Mouse (Mus musculus): Measurements from ENCODE around the gene Gm20388.

The Gm20388 gene

DNA sequence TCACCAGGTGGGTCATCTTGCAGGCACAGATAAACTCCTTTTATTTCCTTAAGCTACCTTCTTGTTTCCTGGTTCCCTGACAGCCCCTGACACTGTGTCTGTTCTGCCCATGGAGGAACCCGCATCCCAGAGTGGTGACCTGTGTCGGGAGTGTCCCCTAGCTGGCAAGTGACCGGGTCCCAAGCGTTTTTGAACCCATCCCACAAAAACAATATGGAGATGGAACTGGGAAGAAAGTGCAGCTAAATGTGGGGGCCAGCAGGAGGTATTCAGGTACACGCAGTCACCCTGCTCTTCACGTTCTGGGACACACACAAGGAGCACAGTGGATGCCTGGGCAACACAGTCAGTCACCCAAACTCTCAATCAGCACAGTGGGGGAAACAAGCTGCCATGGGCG, 2035.7 kb downstream of the Gm20388 start:
- DNase-seq: no peak

DNA sequence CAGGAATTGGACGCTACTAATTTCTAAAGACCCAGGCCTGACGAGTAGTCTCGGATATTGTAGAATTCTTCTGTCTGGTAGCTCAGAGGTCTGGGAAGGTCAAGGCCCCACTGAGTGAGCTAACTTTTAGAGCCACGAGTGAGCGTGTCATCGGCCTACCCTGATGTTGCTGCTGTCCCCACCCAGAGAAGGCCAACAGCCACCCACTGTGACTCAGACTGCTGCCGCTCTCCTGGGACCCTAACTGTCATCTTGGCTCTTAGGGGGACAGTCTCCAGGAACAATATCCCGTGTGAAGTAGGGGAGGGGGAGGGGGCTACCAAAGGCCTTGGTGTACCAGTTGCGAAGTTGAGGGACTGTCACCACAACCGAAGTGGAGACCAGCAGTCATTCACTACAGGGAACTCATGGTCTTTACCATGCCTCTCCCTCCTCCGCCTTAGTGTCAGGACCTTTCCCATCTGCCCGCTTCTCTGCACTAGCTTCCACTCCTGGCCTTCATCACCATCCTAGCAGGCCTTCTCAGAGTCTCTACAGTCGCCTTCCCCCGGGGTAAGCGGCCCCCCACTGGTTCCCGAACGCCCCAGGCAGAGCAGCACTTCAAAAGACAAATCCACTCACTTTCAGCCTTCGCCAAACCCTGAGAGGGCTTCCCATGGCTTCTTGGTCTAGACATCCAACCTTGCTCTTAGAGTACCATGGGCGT, 2036.6 kb downstream of the Gm20388 start:
- peak; percentile 18 for DNase-seq

DNA sequence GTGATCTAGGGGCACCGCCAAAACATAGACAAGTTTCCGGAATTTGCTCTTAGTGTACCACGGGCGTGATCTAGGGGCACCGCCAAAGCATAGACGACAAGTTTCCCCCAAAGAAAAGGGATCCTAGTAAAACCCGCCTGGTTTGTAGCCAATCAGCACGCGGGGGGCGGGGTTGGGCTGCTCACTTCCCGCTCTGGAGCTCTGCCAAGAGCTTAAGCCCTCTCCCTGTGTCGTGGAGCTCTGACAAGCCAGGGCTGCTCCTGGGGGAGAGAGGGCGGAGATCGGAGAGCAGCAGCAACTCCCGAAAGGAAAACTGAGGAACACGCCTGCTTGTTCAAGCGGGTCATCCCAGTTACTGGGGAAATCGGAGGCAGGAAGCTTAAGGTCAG, 2037.1 kb downstream of the Gm20388 start:
- DNase-seq: peak; percentile 97

DNA sequence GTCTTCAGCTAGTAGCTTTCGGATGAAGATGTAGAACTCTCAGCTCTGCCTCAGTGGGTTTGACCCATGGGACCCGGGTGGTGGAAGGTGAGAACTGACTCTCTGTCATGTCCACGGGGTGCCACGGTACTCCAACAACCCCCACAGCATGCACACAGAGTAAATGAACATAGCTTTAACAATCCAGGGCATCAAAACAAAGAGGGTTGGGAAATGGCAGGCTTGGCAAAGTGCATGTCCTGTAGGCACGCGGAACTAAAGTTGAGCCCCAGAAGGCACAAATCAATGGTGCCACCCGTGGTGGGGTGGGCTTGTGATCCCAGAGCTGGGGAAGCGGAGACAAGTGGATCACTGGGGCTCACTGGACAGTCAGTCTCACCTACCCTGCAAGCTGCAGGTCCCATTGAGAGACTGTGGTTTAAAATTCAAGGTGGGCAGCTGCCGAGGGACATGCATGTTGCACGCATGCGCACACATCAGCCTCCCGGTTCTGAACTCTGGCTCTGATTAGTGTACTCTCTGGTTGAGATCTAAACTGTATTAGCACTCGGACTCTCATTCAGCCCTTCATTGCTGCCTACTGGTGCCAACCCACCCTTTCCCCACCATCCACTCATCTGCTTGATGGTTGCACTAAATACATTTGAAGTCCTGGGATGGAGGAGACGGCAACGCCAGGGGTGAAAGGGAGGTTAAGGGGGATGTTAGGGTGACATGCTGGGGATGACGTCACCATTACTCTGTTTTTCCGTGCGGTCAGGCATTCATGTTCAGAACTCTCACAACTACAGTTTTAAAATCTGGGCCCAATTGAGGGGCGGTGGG, 2037.9 kb downstream of the Gm20388 start:
- peak; percentile 33 for DNase-seq

DNA sequence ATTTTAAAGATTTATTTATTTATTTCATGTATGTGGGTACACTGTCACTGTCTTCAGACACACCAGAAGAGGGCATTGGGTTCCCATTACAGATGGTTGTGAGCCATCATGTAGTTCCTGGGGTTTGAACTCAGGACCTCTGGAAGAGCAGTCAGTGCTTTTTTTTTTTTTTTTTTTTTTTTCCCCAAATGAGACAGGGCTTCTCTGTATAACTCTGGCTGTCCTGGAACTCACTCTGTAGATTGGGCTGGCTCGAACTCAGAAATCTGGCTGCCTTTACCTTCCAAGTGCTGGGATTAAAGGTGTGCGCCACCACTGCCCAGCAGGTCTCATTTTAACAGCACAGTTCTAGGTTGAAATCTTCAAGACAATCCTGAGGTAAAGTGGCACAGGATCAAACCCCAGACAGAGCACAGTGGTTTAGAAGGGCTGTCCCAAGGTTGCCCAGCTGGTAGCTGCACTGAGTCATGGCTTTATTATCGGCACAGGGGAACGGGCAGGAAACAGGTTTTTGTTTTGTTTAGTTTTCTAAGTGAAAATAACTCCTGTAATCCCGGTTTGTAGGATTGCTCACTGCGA, 2038.7 kb downstream of the Gm20388 start, which contains the start of gene Banp:
Banp (plus strand) TSS at position 529 of the 579 bp plus-strand sequence.
- DNase-seq: no peak

DNA sequence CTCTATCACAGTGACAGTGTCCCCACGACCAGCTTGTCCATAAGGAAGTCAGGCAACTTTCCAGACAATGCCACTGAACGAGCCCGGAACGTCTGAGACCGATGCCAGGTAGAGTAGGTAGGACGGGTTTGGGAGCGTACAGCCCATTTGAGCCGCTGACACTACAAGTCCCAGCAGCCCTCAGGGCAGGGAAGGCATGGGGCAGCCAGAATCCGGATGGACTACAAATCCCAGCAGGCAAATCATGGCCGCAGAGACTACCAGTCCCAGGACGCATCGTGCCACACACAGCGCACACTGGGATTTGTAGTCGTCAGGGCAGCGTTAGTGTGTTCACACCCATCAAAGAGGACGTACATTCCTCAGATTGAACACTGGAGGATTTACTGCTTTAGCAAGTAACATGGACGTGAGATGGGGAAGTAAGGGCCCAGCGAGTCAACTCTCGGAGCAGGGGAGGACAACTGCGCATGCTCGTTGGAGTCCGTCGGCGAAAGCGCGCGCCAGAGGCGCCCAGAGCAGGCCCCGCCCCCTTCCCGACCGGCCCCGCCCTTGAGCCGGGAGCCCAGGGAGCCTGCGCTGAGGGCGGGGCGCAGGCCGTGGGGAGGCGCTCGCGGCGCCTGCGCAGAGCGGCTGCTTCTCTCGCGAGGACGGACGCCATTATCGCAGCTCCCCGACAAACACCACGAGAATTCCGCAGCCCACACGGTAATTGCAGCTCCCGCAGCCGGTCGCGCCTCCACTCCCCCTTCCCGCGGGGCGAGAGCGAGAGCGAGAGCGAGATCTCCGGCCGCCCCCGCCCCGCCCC, 2039.5 kb downstream of the Gm20388 start:
- peak; percentile 98 for DNase-seq

DNA sequence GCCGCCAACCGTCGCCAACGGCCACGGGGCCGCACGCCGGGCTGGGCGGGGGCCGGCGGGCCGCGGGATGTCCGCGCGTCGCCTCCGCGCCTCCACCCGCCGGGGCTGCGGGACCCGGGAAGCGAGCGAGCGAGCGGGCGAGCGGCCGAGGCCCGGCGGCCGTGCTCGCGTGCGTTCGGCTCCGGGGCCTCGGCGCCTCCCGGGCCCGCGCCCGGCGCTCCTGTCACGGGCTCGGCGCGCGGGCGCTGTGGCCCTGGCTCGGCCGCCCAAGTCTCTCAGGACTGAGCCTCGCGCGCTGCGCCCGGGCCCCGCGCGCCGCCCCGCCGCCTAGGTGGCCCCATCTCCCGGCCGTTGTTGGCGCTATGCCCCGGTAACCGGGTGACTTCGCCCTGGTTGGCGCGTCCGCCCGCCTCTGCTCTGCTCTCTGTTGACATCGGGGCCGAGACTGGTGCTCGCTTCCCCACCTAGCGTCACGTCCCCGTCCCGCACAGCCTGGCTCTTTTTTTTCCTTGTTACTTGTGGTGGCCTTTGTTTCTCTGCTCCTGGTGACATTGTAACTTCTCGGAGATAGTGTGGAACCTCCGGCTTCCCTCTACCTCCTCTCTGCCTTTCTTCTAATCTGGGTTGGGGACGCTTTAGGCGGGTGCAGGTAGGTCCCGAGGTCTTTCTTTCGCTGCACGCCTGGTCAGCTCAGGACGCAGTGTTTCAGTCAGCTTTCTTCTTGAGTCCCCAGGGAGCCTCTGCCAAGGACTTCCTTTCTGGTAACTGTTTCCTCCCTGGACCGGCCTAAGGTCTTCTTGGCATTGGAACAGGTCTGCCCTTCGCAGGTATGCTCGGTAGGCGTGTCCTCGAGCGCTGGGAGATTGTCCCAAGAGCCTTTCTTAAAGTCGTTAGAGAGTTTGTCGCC, 2040.4 kb downstream of the Gm20388 start:
- DNase-seq: peak; percentile 81

DNA sequence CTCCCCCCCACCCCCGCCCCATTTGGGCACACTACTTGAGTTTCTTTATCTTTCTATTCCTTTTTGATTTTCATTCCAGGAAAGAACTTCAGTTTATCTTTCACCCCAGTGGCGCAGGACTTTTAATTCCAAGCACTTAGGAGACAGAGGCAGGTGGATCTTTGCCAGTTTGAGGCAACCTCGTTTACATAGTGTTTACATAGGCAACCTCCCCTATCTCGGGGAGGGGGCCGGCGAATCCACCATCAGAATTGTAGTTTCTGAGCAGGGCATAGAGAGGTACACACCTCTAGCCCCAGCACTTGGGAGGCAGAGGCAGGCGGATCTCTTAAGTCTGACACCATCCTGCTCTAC, 2041.0 kb downstream of the Gm20388 start:
- peak; percentile 41 for DNase-seq

DNA sequence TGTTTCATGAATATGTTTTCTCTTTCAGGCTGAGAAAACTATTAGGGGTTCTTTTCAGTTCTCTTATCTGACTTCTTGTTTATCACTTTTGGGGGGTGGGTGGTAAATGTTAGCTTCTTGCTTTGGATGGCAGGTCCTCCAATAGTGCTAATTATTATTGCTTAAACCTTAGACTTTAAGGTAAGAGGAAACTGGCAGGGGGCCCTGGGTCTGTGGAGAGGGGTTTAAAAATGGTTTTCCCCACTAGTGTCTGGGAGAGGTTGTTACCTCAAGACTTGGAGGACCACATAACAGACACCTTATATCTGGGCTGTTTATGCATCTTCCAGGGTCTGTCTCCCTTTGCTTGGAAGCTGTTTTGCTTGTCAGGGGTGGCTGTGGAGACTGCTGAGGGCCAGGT, 2041.5 kb downstream of the Gm20388 start:
- DNase-seq: no peak

DNA sequence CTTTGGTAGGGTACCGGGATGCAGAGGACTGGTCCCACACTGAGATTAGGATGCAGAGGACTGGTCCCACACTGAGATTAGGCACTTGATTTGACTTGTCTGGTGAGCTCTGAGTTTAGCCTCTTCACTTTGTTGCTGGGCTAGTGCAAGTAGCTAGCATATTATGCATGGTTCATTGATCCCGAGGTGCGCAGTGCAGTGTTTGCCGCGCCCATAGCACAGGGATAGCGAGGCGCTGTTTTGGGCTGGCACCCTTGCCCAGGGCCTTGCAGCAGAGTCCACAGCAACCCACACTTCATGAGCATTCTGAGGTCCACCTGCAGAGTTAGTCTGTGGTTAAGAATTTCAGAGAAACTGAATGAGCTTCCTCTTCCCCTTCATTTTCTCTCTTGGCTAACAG, 2042.2 kb downstream of the Gm20388 start:
- no peak for DNase-seq

DNA sequence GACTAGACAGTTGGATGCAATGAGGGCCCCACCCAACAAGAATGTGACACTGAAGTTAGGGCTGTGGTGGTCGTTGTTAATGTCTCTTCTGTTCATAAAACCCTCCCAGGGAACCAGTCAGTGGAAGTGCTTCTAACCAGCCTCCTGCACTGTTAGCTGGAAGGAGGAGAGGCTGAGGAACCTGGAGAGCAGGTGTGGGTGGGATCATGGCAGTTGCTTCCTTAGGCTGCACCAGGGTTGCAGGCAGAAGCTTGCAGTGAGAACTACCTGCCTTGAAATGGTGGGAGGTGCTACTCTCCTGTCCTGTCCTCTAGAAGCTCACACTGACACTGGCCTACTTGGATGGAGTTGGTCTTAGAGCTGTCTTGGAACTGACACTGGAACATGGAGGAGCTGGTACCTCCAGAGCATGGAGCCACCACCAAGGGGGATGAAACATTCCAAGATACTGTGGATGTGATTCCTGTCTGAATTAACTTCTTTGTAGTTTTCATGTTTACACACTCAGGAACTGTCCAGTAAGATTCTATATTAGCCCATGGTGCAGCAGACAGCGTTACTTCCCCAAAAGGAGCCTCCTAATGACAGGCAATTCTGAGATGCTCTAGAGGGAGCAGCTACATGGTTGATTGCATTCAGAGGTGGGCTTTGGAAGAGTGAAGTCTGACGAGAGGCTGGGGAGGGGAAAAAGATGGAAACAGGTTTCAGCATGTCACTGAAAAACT, 2043.3 kb downstream of the Gm20388 start:
- DNase-seq: no peak

DNA sequence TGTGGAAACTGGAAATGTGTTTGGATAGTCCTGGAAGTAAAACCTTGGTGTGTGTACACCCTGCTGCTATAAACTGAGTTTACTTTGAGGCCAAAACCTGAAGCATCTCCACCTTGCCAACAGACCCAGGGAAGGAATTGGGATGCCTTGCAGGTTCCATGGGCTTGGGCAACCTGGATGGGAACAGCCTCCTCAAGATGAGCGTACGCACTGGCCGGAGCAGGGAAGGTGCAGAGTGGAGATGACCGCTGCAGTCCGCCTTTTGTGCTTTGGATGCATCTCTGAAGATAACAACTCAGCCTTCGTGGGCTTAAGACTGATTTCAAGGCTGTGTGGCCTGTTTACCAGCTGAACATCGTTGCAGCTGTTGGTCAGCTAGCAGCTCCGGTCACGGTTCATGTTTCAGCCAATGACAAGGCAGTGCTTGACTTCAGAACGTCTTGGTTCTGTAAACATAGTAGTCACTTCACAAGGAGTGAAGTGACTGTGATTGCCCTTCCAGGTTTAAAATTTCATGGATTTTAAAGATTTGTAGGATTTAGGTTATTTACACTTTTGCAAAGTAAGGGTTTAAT, 2044.4 kb downstream of the Gm20388 start:
- DNase-seq: no peak

DNA sequence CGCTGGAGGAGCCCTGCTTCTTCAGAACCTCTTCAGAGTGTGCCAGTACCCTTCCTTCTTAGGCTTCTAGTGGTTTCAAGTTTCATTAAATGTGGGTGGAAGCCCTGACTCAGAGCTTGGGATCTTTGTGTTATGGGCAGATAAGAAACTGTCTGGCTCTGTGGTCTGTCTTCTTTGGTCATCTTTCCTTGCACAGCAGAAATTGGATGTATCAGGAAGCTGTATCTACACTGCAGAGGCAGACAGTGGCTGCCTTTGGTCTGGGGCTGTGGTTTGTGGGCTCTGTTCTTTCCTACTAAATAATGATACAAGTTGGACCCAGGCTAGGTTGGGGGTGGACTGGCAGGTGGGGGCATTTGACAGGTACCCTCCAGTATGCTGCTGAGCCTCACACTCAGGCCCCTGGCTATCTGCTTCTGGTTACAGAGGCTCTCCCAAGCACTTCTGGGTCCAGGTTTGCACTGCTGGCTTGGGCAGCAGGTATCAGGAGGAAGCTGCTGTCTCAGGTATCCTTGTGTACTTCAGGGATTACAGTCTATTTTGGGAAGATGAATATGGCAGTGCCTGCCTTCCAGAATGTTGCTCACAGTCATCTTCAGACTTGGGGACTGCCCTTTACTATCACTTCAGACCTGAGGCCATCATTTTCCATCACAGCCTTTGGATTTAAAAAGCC, 2045.3 kb downstream of the Gm20388 start:
- no peak for DNase-seq

DNA sequence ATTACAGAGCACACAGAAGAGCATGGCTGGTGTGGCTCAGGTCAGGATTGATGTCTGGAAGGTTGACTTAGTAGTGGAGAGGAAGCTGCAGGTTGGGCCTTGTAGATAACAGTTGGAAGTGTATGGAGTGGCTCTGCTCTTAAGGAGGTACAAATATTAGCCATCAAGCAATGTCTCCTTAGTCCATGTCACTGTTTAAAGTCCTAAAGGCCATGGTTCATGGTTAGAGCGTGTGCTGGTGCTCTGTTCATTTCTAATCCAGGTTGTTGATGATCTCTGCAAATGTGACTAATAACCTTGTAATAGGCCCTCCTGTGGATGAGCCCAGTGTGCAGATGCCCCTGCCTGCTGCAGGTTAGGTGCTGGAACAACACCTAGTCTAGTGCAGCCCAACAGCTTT, 2047.8 kb downstream of the Gm20388 start:
- DNase-seq: no peak

DNA sequence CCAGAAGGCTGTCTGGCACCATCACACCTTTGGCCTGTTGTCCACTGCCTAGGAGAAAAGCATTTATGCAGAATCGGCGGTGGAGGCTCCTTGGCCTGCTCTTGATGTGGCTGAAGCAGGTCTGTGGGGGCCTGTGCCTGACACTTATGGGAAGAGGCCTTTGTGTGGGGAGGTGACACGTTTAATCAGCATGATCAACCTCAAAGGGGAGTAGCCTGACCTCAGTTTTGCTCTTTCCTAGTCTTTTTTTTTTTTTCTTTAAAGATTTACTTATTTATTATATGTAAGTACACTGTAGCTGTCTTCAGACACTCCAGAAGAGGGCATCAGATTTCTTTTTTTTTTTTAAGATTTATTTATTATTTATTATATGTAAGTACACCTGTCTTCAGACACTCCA, 2052.3 kb downstream of the Gm20388 start:
- no peak for DNase-seq

DNA sequence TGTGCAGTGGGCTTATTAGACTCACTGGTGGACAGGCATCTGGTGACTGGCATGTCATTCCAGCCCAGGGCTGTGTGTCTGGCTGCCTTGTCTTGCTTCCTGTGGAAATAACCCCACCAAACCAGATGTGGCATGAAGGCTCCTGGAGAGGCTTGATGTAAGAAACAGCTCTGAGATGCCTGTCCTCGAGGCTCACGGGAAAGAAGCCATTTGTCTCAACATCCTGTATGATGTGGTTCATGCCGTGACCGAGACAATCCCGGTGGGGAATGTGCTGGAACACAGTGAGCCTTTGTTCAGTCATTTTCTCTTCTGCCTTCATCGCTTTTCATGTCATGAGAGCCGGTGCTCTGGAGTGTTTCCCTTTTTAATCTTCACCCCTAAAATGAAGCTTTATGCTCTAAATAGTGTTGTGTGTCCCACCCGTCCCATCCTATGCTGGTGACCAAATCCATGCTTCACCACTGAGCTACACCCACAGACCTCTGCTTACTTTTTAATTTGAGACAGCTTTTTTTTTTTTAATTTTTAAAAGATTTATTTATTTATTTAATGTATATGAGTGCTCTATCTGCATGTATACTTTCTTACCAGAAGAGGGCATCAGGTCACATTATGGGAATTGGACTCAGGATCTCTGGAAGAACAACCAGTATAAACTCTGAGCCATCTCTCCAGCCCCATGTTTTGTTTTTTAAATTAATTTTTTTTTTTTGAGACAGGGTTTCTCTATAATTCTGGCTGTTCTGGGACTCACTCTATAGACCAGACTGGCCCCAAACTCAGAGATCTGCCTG, 2054.3 kb downstream of the Gm20388 start:
- no peak for DNase-seq

DNA sequence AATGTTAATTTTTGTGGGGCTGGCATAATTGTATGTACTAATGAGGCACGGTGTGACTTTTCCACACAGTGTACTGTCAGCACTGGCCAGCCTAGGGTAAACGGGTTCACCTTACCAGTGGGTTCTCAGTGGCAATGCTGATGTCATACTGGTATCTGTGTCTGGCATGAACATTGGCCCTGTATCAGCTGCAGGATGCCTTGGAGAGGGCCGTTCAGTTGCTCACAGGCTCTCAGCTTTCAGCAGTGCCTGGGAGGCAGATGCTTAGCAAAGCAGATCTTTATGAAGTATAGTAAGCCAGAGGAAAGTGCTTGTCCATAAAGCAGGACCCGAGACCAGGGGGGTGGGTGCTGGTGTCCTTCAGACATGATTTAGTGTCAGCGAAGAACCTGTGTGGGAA, 2055.5 kb downstream of the Gm20388 start:
- no peak for DNase-seq

DNA sequence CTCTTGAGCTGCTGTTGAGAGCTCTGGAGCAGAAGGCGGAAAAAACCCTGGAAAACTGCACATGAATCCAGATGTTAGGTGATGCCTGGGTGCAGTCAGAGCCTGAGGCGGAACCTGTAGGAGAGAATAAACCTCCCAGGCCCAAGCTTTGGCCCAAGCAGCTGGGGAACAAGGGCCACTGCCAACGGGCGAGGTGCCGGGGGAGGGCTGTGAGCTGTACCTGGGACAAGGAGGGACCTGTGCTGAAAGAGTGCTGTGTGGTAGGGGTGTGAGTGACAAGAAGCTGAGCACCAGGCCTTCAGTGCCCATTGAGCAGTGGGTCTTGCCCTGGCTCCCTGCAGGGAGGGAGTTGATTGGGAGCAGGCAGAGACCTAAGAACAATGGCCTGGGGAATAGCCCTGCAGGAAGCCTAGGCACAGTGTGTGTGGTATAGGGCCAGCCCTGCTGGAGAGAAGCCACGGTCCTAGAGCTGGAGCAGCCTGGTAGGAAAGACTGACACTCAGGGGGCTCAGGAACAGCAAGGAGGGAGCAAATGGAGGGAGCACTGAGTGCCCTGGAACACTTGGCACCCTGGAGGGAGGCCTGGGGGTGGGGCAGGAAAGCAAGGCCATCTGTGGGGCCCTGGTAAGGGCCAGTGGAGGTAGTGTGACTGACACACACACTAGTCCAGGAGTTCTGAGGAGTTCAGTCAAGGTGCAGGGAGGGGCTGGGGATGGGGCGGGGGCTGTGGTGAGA, 2056.2 kb downstream of the Gm20388 start:
- DNase-seq: no peak

DNA sequence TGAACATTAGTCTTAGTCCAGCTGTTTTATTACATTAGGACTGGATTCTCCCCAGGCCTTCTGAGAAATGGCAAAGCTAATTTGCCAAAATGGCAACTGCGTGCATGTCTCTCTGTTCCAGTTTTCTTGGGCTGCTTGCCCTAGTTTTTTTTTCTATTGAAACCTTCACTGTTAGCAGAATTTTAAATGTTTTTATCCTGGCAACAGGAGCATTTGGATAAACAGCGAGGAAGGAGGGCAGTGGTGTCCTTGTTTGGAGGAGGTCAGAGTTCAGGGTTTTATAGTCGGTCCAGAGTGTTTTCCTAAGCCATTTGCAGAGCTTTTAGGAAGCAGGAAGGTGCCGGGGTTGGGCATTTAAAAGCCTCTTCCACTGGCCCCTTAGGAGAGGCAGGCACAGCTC, 2057.3 kb downstream of the Gm20388 start:
- peak; percentile 44 for DNase-seq
